Mouse (Mus musculus): ENCODE data around the gene Iqgap3. TPM values are rescaled to one million over a fixed set of nuclear protein-coding genes. Genes with fewer than 3 reads are reported as not detected.

Gene Iqgap3
- polyA plus RNA-seq, 1 experiment from 2014 or later = 26.7 TPM

DNA sequence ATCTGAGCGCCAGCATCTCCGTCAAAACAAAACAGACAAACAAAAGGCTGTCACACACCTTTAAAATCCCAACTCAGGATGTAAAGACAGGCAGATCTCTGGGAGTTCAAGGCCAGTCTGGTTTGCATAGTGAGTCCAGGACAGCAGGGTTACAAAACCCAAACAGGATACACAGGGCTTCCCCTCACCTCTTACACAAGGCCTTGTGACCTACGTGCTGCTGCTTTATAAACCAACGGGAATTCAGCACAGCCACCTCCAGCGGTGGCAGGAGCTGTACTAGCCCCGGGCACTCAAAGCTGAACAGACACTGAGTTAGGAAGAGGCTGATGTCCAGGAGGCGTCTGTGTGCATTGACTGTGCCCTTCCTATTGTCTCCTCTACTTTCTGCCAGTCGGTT, 4.3 kb upstream of the Iqgap3 start:
- H3K4me1 ChIP-seq = peaks cover 11% of the 10 kb centered on the region
- no peak overlapping the region for H3K27ac ChIP-seq
- H3K27me3 ChIP-seq (ENCODE audit: low read depth, poor library complexity, severe bottlenecking) = peaks cover 8% of the 10 kb centered on the region; the same call in 1 of the 2 replicates
- no peaks in the 10 kb centered on the region for H3K36me3 ChIP-seq
- H3K4me3 ChIP-seq = no peak overlapping the region
- 49% methylated on average over 8 of the region's 8 CpGs for WGBS
- H3K9me3 ChIP-seq (replicated peaks) = no peaks in the 10 kb centered on the region
- no peak for DNase-seq (ENCODE audit: low spot score)

DNA sequence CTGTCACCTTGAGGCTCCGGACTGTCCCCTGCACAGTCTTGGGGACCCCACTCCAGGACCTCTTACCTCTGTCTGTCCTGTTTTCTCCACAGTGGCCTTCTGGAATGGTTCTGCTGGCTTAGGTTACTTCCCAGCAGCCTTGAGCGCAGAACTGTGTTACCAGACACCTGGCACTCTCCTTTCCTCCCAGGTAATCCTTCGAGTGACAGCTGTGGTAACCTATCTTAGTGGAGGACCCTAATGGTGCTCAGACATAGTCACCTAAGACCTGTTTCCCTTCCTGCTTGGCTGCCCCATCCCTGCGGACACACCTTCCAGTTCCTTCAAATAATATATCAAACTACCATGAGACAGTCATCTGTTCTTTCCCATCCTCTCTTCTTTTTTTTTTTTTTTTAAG, 3.6 kb upstream of the Iqgap3 start, which contains the start of gene Ttc24:
Gene Ttc24, minus strand, starts transcription at position 101 of the 400 bp plus-strand sequence.
- WGBS = 73% methylated on average over 4 of the region's 4 CpGs
- Histone ChIP-seq H3K27ac (no peak within 1 kb of the TSS), H3K4me1 (peaks cover 19% of the 10 kb centered on the region), H3K36me3 (no peaks in the 10 kb centered on the region), H3K9me3 (replicated peaks) (no peaks in the 10 kb centered on the region), H3K4me3 (no peak within 1 kb of the TSS), H3K27me3 (ENCODE audit: low read depth, poor library complexity, severe bottlenecking) (peaks cover 8% of the 10 kb centered on the region; the same call in 1 of the 2 replicates)
- DNase-seq (ENCODE audit: low spot score) = no peak

DNA sequence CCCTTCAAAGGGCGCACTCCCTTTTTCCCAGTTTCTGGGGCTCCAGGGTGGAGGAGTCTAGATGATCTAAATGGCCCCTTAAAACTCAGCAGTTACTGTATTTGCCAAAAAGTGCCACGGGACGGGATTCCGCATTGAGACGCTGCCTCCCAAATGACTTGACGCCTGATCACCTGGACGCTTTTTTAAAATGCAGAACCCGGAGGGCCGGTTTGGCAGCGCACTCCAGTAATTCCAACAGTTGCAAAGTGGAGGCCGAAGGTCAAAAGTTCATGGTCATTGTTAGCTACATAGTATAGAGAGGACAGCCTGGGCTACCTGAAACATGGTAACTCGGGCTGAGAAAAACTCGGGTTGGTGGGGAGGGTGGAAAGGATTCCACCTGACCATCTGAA, 450 bp downstream of the Iqgap3 start:
- Histone ChIP-seq H3K4me3 (peak overlapping the region; percentile 77), H3K36me3 (peaks cover 33% of the 10 kb centered on the region), H3K4me1 (peaks cover 19% of the 10 kb centered on the region), H3K27me3 (ENCODE audit: low read depth, poor library complexity, severe bottlenecking) (no peaks in the 10 kb centered on the region), H3K27ac (peak overlapping the region; percentile 84), H3K9me3 (replicated peaks) (no peaks in the 10 kb centered on the region)
- DNase-seq (ENCODE audit: low spot score) = no peak
- 3% methylated on average over 13 of the region's 13 CpGs for WGBS

DNA sequence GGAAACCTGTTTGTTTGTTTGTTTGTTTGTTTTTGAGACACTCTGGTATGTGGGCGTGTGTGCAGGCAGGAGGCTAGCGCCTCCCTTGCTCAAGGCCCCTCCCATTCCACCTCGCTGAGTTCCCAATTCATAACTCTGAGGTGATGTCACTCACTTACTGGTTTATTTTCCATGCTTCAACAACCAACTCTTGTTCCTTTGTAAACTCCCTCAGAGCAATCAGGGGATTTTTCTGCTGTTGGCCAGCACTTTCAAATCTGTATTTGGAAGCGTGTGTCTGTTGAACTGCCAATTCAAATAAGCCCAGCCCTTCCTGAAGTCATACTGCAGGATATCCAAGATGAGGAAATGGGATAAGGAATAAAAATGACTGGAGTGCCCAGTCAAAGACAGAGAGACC, 892 bp downstream of the Iqgap3 start:
- H3K4me3 ChIP-seq = peak overlapping the region; percentile 77
- H3K9me3 ChIP-seq (replicated peaks) = no peaks in the 10 kb centered on the region
- peaks cover 36% of the 10 kb centered on the region for H3K36me3 ChIP-seq
- 0 out of 2 replicates have a peak overlapping the region, but pooled peaks have one; percentile 6 for H3K27ac ChIP-seq
- no peak for DNase-seq (ENCODE audit: low spot score)
- H3K27me3 ChIP-seq (ENCODE audit: low read depth, poor library complexity, severe bottlenecking) = no peaks in the 10 kb centered on the region
- peaks cover 19% of the 10 kb centered on the region for H3K4me1 ChIP-seq
- 34% methylated on average over 4 of the region's 4 CpGs for WGBS

DNA sequence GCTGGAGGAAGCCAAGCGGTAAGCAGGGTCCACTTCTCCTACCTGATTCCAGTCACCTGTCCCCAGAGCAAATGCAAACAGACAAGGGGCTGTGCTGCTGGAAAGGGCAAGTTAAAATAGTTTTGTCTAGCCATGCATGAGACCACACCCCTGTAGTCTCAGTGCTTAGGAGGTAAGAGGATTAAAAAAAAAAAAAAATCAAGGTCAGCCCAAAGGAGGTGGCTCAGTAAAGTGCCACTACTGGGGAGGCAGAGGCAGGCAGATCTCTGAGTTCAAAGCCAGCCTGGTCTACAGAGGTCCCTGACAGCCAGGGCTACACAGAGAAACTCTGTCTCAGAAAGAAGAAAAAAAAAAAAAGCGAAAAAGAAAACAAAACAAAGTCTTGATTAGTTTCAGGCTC, 2.2 kb downstream of the Iqgap3 start:
- WGBS = 93% methylated on average over 2 of the region's 2 CpGs
- Histone ChIP-seq H3K36me3 (peaks cover 47% of the 10 kb centered on the region), H3K27me3 (ENCODE audit: low read depth, poor library complexity, severe bottlenecking) (no peaks in the 10 kb centered on the region)

DNA sequence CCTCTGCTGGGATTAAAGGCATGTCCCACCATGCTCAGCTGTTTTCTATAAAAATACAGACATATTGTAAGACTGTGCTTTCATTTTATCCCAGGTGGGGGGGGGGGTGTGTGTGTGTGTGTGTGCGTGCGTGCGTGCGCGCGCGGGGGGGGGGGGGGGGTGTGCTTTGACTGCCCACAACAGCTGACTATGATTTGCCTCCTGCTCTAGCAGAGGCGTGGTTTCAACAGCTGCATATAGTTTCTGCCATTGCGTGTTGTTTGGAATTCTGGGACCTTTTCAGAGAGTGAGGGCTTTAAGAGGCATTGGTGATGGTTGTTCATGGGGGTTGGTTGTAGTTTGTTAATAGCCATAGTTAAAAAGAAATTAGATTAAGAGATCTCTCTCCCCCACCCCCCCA, 3.7 kb downstream of the Iqgap3 start:
- 95% methylated on average over 9 of the region's 9 CpGs for WGBS
- Histone ChIP-seq H3K9me3 (replicated peaks) (no peaks in the 10 kb centered on the region), H3K4me1 (peaks cover 19% of the 10 kb centered on the region), H3K4me3 (no peak overlapping the region), H3K36me3 (peaks cover 62% of the 10 kb centered on the region), H3K27ac (no peak overlapping the region), H3K27me3 (ENCODE audit: low read depth, poor library complexity, severe bottlenecking) (no peaks in the 10 kb centered on the region)
- DNase-seq (ENCODE audit: low spot score) = no peak

More for the DNA sequence above, 2.2 kb downstream of the Iqgap3 start:
- Histone ChIP-seq H3K27ac (no peak overlapping the region), H3K4me3 (no peak overlapping the region), H3K9me3 (replicated peaks) (no peaks in the 10 kb centered on the region), H3K4me1 (peaks cover 19% of the 10 kb centered on the region)
- no peak for DNase-seq (ENCODE audit: low spot score)

DNA sequence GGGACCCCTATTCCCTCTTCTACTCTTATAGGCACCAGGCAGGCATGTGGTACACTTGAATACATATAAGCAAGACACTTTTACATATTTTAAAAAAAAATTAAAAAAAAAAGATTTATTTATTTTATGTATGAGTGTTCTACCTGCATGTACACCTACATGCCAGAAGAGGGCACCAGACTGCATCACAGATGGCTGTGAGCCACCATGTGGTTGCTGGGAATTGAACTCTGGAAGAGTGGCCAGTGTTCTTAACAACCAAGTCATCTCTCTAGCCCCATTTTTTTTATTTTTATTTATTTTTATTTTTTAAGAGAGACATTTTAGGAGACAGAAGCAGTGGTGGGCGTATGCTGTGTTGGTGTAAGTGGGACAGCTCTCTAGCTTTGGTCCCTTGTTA, 5.9 kb downstream of the Iqgap3 start:
- H3K9me3 ChIP-seq (replicated peaks) = no peaks in the 10 kb centered on the region
- no peak overlapping the region for H3K4me3 ChIP-seq
- H3K27me3 ChIP-seq (ENCODE audit: low read depth, poor library complexity, severe bottlenecking) = no peaks in the 10 kb centered on the region
- H3K27ac ChIP-seq = no peak overlapping the region
- H3K4me1 ChIP-seq = peaks cover 6% of the 10 kb centered on the region
- WGBS = 78% methylated on average over 1 of the region's 1 CpGs
- peaks cover 84% of the 10 kb centered on the region for H3K36me3 ChIP-seq
- DNase-seq (ENCODE audit: low spot score) = no peak

DNA sequence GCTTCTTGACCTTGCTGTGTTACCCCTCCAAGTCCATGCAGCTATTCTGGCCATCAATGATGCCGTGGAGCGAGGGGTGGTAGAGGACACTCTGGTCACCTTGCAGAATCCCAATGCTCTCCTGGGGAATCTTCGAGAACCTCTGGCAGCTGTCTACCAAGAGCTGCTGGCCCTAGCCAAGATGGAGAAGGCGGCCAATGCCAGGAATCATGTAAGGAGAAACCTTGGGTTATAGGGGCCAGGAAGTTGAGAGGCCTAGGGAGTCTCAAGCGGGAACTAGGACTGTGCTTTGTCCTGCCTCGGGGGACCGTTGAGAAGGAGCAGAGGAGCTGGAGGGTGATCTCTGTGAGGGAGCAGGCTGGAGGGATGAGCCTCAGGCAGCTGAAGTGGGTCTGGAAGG, 8.3 kb downstream of the Iqgap3 start:
- Histone ChIP-seq H3K4me3 (no peak overlapping the region), H3K9me3 (replicated peaks) (no peaks in the 10 kb centered on the region), H3K4me1 (no peaks in the 10 kb centered on the region), H3K36me3 (peaks cover 94% of the 10 kb centered on the region), H3K27ac (no peak overlapping the region), H3K27me3 (ENCODE audit: low read depth, poor library complexity, severe bottlenecking) (no peaks in the 10 kb centered on the region)
- WGBS = 92% methylated on average over 7 of the region's 7 CpGs
- DNase-seq (ENCODE audit: low spot score) = no peak

DNA sequence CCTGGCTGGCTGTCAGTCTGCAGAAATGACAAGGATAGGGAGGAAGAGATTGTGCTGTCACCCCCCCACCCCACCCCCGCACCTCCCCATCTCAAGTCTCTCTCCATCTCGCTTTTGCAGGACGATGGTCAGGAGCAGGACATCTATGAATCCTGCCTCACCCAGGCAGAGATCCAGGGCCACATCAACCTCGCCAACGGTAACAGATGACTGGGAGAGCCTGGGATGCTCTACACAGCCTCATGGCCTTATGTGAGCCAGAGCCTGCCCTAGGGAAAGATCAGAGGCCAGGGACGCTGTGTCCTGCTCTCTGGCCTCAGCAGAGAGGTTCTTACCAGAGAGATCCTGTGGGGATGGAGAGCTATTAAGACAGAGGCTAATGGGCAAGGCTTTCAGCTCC, 8.8 kb downstream of the Iqgap3 start:
- peaks cover 94% of the 10 kb centered on the region for H3K36me3 ChIP-seq
- no peak overlapping the region for H3K27ac ChIP-seq
- 96% methylated on average over 6 of the region's 6 CpGs for WGBS
- no peaks in the 10 kb centered on the region for H3K9me3 ChIP-seq (replicated peaks)
- H3K4me1 ChIP-seq = no peaks in the 10 kb centered on the region
- no peak overlapping the region for H3K4me3 ChIP-seq
- no peaks in the 10 kb centered on the region for H3K27me3 ChIP-seq (ENCODE audit: low read depth, poor library complexity, severe bottlenecking)
- no peak for DNase-seq (ENCODE audit: low spot score)

DNA sequence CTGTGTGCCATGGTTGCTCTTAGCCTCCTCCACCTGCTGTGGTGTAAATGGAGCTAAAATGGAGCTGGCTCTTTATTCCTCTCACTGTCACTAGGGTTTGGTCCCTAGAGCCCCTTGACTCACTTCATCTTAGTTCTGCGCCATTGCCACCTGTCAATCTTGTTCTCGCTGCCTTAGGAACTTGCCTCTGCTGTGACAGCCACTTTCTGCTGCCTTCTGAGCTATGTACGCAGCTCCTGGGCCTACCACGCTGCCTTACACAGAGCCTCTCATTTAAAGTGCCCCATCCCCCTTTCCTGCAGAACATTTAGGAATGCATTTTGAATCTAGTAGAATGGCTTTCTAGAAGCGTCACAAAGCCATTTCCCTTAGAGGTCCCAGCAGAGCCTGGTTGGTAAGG, 12.4 kb downstream of the Iqgap3 start:
- Histone ChIP-seq H3K4me3 (no peak overlapping the region), H3K27me3 (ENCODE audit: low read depth, poor library complexity, severe bottlenecking) (no peaks in the 10 kb centered on the region), H3K36me3 (peaks cover 97% of the 10 kb centered on the region), H3K27ac (no peak overlapping the region), H3K4me1 (no peaks in the 10 kb centered on the region), H3K9me3 (replicated peaks) (no peaks in the 10 kb centered on the region)
- no peak for DNase-seq (ENCODE audit: low spot score)
- WGBS = 90% methylated on average over 5 of the region's 5 CpGs

DNA sequence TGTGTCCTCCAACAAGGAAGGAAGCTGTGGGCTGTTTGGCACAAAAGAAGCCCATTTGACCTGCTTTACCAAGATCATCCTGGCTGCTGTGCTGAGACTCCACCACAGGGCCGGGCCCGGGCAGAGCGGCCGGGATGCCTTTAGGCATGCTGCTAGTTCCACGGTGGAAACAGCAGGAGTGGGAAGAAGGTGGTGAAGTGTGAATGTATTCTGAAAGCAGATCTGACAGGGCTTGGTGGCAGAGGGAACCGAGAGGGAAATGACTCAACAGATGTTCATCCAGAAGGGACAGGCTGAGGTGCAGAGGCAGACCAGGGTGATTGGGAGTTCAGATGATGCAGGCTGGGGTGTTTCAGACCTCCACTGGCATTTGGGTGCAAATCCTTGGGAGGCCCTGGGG, 15.9 kb downstream of the Iqgap3 start:
- H3K36me3 ChIP-seq = peaks cover 93% of the 10 kb centered on the region
- H3K27ac ChIP-seq = no peak overlapping the region
- no peak overlapping the region for H3K4me3 ChIP-seq
- no peaks in the 10 kb centered on the region for H3K27me3 ChIP-seq (ENCODE audit: low read depth, poor library complexity, severe bottlenecking)
- H3K9me3 ChIP-seq (replicated peaks) = no peaks in the 10 kb centered on the region
- no peak for DNase-seq (ENCODE audit: low spot score)
- WGBS = 85% methylated on average over 6 of the region's 6 CpGs
- H3K4me1 ChIP-seq = 0 out of 2 replicates have a peak, but pooled peaks cover under 1% of the 10 kb centered on the region

DNA sequence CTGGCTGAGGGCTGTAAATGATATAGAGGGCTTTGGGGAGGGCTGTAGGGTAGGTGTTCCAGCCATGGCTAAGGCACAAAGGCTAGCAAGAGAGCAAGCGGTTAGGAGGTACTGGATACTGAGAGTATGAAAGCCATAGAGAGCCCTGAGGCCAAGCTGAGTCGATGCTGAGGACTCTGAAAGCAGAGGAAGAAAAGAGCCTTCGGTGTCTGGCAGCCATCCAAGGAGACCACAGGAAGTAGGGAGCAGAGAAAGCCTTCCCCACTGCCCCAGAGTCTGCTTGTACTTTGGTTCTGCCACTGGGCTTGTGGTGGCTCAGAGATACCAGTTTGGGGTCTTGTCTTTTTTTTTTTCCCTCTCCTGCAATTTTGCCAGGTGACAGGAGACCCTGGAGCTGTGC, 18.5 kb downstream of the Iqgap3 start:
- Histone ChIP-seq H3K4me1 (0 out of 2 replicates have a peak, but pooled peaks cover 4% of the 10 kb centered on the region), H3K9me3 (replicated peaks) (no peaks in the 10 kb centered on the region), H3K27ac (no peak overlapping the region), H3K27me3 (ENCODE audit: low read depth, poor library complexity, severe bottlenecking) (no peaks in the 10 kb centered on the region), H3K36me3 (peaks cover 93% of the 10 kb centered on the region), H3K4me3 (no peak overlapping the region)
- WGBS = 91% methylated on average over 3 of the region's 3 CpGs
- DNase-seq (ENCODE audit: low spot score) = no peak

DNA sequence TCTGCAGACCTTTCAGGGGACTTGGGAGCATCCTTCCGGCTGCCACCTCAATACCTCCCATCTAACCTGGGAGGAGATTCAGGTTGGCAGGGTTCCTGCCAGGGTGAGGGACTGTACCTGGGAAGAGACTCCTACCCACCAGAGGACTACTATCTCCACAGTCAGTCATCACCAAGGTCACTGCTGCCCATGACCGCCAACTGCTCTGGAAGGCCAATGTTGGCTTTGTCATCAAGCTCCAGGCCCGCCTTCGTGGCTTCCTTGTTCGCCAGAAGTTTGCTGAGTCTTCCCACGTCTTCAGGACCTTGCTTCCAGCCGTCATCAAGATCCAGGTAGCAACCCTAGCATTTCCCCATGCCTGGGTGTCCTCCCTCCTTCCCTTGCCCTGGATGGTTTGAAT, 20.0 kb downstream of the Iqgap3 start:
- no peak for DNase-seq (ENCODE audit: low spot score)
- H3K4me1 ChIP-seq = 0 out of 2 replicates have a peak, but pooled peaks cover 4% of the 10 kb centered on the region
- no peak overlapping the region for H3K4me3 ChIP-seq
- no peaks in the 10 kb centered on the region for H3K27me3 ChIP-seq (ENCODE audit: low read depth, poor library complexity, severe bottlenecking)
- peaks cover 94% of the 10 kb centered on the region for H3K36me3 ChIP-seq
- 87% methylated on average over 7 of the region's 7 CpGs for whole genome bisulfite sequencing
- no peak overlapping the region for H3K27ac ChIP-seq
- H3K9me3 ChIP-seq (replicated peaks) = no peaks in the 10 kb centered on the region

DNA sequence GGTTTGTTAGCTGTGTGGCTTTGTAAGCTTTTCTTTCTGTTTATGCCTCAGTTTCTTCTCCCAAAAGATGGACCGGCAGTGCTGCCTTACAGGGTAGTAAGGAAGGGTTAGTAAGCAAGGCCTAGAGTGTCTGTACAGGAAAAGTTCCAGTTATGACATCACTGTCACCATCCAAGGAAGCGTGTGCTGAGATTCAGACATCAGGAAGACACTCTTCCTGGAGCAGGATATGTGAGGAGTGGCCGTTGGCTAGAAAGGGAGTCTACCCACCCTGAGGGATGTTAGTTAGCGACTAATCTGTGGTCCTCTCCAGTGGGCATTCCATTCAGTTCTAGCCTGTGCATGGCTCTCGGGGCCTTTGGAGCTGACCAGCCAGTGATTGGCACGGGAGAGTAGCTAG, 20.4 kb downstream of the Iqgap3 start:
- peaks cover 93% of the 10 kb centered on the region for H3K36me3 ChIP-seq
- H3K4me1 ChIP-seq = 0 out of 2 replicates have a peak, but pooled peaks cover 4% of the 10 kb centered on the region
- DNase-seq (ENCODE audit: low spot score) = no peak
- H3K4me3 ChIP-seq = no peak overlapping the region
- H3K27me3 ChIP-seq (ENCODE audit: low read depth, poor library complexity, severe bottlenecking) = no peaks in the 10 kb centered on the region
- WGBS = 86% methylated on average over 6 of the region's 6 CpGs
- no peaks in the 10 kb centered on the region for H3K9me3 ChIP-seq (replicated peaks)
- no peak overlapping the region for H3K27ac ChIP-seq
